ENCODE assay signal across 18 mouse cellular contexts in genomic region chr19:53404219-53404836, GRCm38 (mm10). TPM values are rescaled to one million over a fixed set of nuclear protein-coding genes. Genes with fewer than 3 reads are reported as not detected.
DNase-seq lines count a peak whose midpoint lies in the region; ATAC-seq and TF ChIP-seq lines count a peak whose summit lies in the region.
"Had no signal": no experiment of that assay in that cellular context is flagged by ENCODE, and none has a peak within 500 bp of the region (broad histone marks: within the 10 kb centered on the region; RNA-seq: fewer than 3 reads in every experiment).

No protein-coding gene starts in this region.

- no peaks in the 10 kb centered on the region for H3K9me3 ChIP-seq in kidney, postnatal 0 days (replicated peaks; ENCODE audit: low read length)
- H3K9me3 ChIP-seq in ES-E14 (ENCODE audit: control insufficient read depth, insufficient read depth, low read depth, low read length), result no peaks in the 10 kb centered on the region
- H3K9me3 ChIP-seq in forebrain, embryonic 10.5 days, result 0 out of 2 replicates have a peak, but pooled peaks cover 12% of the 10 kb centered on the region
- H3K9me3 ChIP-seq: intestine, embryonic 15.5 days; neural tube, embryonic 15.5 days had no signal

- H3K9ac ChIP-seq in kidney, postnatal 0 days (ENCODE audit: low read depth, low read length), result no peak overlapping the region
- no peak overlapping the region for H3K9ac ChIP-seq in ES-E14 (ENCODE audit: insufficient read depth, low read depth, low read length, poor library complexity, severe bottlenecking)
- H3K9ac ChIP-seq: intestine, embryonic 15.5 days; neural tube, embryonic 15.5 days had no signal

- H3K36me3 ChIP-seq in kidney, postnatal 0 days (ENCODE audit: insufficient read depth, low read length), result no peaks in the 10 kb centered on the region
- no peaks in the 10 kb centered on the region for H3K36me3 ChIP-seq in ES-E14 (ENCODE audit: control insufficient read depth, insufficient read depth, low read length, poor library complexity, severe bottlenecking)
- no peaks in the 10 kb centered on the region for H3K36me3 ChIP-seq in forebrain, embryonic 10.5 days (replicated peaks)
- H3K36me3 ChIP-seq: intestine, embryonic 15.5 days; neural tube, embryonic 15.5 days had no signal

- no peak for DNase-seq in kidney, postnatal 0 days (ENCODE audit: low spot score)
- DNase-seq in kidney, postnatal 4 days, result no peak
- no peak for DNase-seq in ES-E14 (ENCODE audit: low read depth, low spot score)
- peak; percentile 73 for DNase-seq in adrenal gland, postnatal 10 days
- peak; percentile 68 to 71 for DNase-seq in cerebellum, postnatal 25 days
- no peak for DNase-seq in forebrain, embryonic 10.5 days (ENCODE audit: extremely low spot score, low spot score)
- DNase-seq: right cerebral cortex, postnatal 4 days had no signal

- 92% methylated on average over 10 of the region's 10 CpGs for WGBS in kidney, postnatal 0 days
- WGBS in forebrain, embryonic 10.5 days, result 95% methylated on average over 10 of the region's 10 CpGs

- no peak for TF ChIP-seq CTCF in kidney, postnatal 0 days (IDR thresholded peaks at IDR 0.05; ENCODE audit: low read depth)

- no peak overlapping the region for H3K27ac ChIP-seq in kidney, postnatal 0 days
- H3K27ac ChIP-seq in ES-E14 (ENCODE audit: insufficient read depth, low read depth, low read length, poor library complexity, severe bottlenecking), result no peak overlapping the region
- no peak overlapping the region for H3K27ac ChIP-seq in forebrain, embryonic 10.5 days
- H3K27ac ChIP-seq: intestine, embryonic 15.5 days; neural tube, embryonic 15.5 days had no signal

- H3K4me1 ChIP-seq in kidney, postnatal 0 days (replicated peaks; ENCODE audit: insufficient read depth, low read length), result no peaks in the 10 kb centered on the region
- H3K4me1 ChIP-seq in ES-E14 (ENCODE audit: control insufficient read depth in 2 of 2, insufficient read depth in 2 of 2, low read length in 2 of 2, poor library complexity in 1 of 2), result peaks cover 0 to 3% of the 10 kb centered on the region in 2 experiments; a peak in 1 of 4 replicates
- H3K4me1 ChIP-seq in forebrain, embryonic 10.5 days, result no peaks in the 10 kb centered on the region
- H3K4me1 ChIP-seq: intestine, embryonic 15.5 days; neural tube, embryonic 15.5 days had no signal

- no peak overlapping the region for H3K4me3 ChIP-seq in kidney, postnatal 0 days (replicated peaks; ENCODE audit: low read depth, low read length)
- no peak overlapping the region for H3K4me3 ChIP-seq in ES-E14 (ENCODE audit: insufficient read depth in 1 of 2, low read depth in 1 of 2, low read length in 2 of 2, poor library complexity in 1 of 2, severe bottlenecking in 1 of 2)
- no peak overlapping the region for H3K4me3 ChIP-seq in forebrain, embryonic 10.5 days
- H3K4me3 ChIP-seq: erythroblast, embryonic 14.5 days; intestine, embryonic 15.5 days; neural tube, embryonic 15.5 days had no signal

- in situ Hi-C loops in ES-E14 (cut with MboI; ENCODE audit: low sequenced_read_pairs in 2 of 2, unreplicated experiment in 2 of 2), result loop anchor here in 1 of 2 experiments (10.0 kb wide), 1 partner anchor 170 kb away; no protein-coding TSS in a partner anchor

- no peaks in the 10 kb centered on the region for H3K27me3 ChIP-seq in kidney, postnatal 0 days (ENCODE audit: insufficient read depth, low read length)
- no peaks in the 10 kb centered on the region for H3K27me3 ChIP-seq in forebrain, embryonic 10.5 days (ENCODE audit: poor library complexity, severe bottlenecking)
- H3K27me3 ChIP-seq: intestine, embryonic 15.5 days; neural tube, embryonic 15.5 days had no signal

- H3K4me2 ChIP-seq in kidney, postnatal 0 days (ENCODE audit: low read length), result no peak overlapping the region
- H3K4me2 ChIP-seq: intestine, embryonic 15.5 days; neural tube, embryonic 15.5 days had no signal

- ATAC-seq in kidney, postnatal 0 days (replicated peaks; ENCODE audit: low FRiP score, low read depth), result 0 out of 2 replicates have a peak, but pooled peaks have one; percentile 29
- ATAC-seq in frontal cortex, adult (ENCODE audit: low TSS enrichment), result no peak
- ATAC-seq: intestine, embryonic 15.5 days; lung, postnatal 0 days; midbrain, embryonic 16.5 days had no signal

TF ChIP-seq in ES-E14, 5 proteins besides CTCF, POLR2A, EP300 and RAD21:
- no peak for TF ChIP-seq CHD2 (IDR thresholded peaks at IDR 0.05; ENCODE audit: low read depth, low read length)
- TF ChIP-seq ZNF384 (IDR thresholded peaks at IDR 0.05; ENCODE audit: low read depth, low read length), result peak; percentile 51; the same call in 1 of the 2 replicates

RNA-seq across cellular contexts. Expression of gene Smndc1, which starts 13.9 kb away (rescaled TPM):
- polyA plus RNA-seq in kidney, postnatal 0 days (2015; fragmentation: Nextera tagmentation; extraction: Ambion mirVana), result 47.2 and 47.6 TPM in 2 replicates
- total RNA-seq in ES-E14 (2012; rRNA removed), result 32.6 and 37.4 TPM in 2 replicates
- total RNA-seq in adrenal gland, postnatal 10 days (2021), result 10 to 100 TPM; 37.5 to 38.5 TPM
- polyA plus RNA-seq in forebrain, embryonic 10.5 days (2016; fragmentation: Nextera tagmentation; extraction: Ambion mirVana), result 45.4 and 47.2 TPM in 2 replicates

RNA-seq across cellular contexts. Expression of gene Gm10197, which starts 32.8 kb away (rescaled TPM):
- polyA plus RNA-seq in kidney, postnatal 0 days (2015; fragmentation: Nextera tagmentation; extraction: Ambion mirVana), result not detected in 2 replicates
- total RNA-seq in ES-E14 (2012; rRNA removed), result not detected in 2 replicates
- not detected for total RNA-seq in adrenal gland, postnatal 10 days (2021)
- not detected in 2 replicates for polyA plus RNA-seq in forebrain, embryonic 10.5 days (2016; fragmentation: Nextera tagmentation; extraction: Ambion mirVana)
- total RNA-seq: adrenal gland, adult 18-20 months; gastrocnemius, adult 8-10 months had no signal
- polyA plus RNA-seq: cortical plate, adult 2 months; erythroblast, embryonic 14.5 days; heart, embryonic 14.5 days; limb, embryonic 11.5 days; lung, postnatal 0 days; midbrain, embryonic 16.5 days; neural tube, embryonic 15.5 days had no signal

Comparison
In these comparisons a context has a peak if more than half of its experiments do, and no peak if none do; other contexts are left out.
1. DNase-seq: peak in adrenal gland, postnatal 10 days (single experiment) and cerebellum, postnatal 25 days (2 of 2); none in kidney, postnatal 0 days (single experiment), kidney, postnatal 4 days (0 of 2), ES-E14 (single experiment) and forebrain, embryonic 10.5 days (single experiment).